Mouse (Mus musculus): ENCODE measurements around the gene Nfe2. TPM values are rescaled to one million over a fixed set of nuclear protein-coding genes. Genes with fewer than 3 reads are reported as not detected.
A peak's percentile ranks its signal among the peaks of the same experiment; 100 is the strongest.

Gene Nfe2
- 0.99 and 3.2 TPM in 2 replicates for total RNA-seq (2014; rRNA removed)
- 0.26 and 0.32 TPM in 2 replicates for polyA plus RNA-seq (2015; fragmentation: Nextera tagmentation; extraction: Ambion mirVana)

DNA sequence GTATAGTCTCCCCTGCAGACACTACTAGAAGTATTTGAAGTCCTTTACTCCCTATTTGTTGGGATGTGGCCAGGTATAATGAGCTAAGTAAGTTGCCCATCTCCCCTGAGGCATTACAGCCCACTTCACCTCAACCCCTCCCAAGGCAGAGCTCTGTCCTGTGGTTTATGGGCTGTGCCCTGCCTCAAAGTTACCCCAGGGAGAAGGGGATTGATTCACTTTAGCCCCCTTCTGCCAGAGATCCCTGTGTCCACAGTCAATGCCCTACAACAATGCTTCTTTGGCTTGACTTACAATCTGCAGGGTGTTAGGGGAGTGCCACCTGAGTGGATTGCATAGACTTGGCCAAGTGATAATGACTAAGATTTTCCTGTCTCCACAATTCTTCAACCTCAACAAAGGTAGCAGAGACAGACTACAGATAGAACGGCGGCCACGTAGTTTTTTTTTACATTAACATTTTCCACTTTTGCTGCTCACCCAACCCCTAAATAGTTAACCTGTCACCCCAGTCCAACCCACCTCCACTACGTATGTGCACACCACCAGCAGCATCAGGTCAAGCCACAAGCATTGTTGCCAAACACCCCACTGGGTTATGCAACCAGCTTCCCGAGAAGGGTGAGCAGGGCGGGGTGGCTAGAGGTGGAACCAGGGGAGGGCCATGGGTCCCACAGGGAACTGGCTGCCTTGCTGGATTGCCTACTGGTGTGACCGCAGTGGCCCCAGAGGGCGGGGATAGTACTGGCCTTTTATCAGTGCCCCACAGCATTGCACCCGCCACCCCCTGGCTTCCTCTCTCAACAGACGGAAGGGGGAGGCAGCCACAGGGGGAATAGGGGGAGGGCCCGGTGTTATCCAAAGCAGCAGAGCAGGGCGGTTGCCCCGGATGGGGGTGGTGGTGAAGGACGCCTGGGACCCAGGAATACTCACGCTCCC is at the start of gene Nfe2:
TSS of gene Nfe2 (minus strand) at position 614 of the 939 bp plus-strand sequence.
- H3K27ac ChIP-seq (ENCODE audit: low read depth, low read length) = no peak within 1 kb of the TSS
- no peak for ATAC-seq (ENCODE audit: low FRiP score)
- no peaks in the 10 kb centered on the region for H3K4me1 ChIP-seq (ENCODE audit: insufficient read depth, low read length)
- no peaks in the 10 kb centered on the region for H3K36me3 ChIP-seq (ENCODE audit: insufficient read depth, low read length)
- no peak for DNase-seq (ENCODE audit: low spot score)
- TF ChIP-seq CTCF (IDR thresholded peaks at IDR 0.05) = no peak
- no peak within 1 kb of the TSS for H3K9ac ChIP-seq (replicated peaks; ENCODE audit: low read length, poor library complexity, severe bottlenecking)
- peaks cover 3% of the 10 kb centered on the region for H3K27me3 ChIP-seq (ENCODE audit: insufficient read depth, low read length)
- H3K4me2 ChIP-seq (ENCODE audit: low read depth, low read length, poor library complexity, severe bottlenecking) = peak within 1 kb of the TSS; percentile 7; the same call in 1 of the 2 replicates
- WGBS = 15% methylated on average over 15 of the region's 15 CpGs
- no peaks in the 10 kb centered on the region for H3K9me3 ChIP-seq (ENCODE audit: low read length)
- H3K4me3 ChIP-seq (ENCODE audit: low read depth, low read length) = no peak within 1 kb of the TSS

DNA sequence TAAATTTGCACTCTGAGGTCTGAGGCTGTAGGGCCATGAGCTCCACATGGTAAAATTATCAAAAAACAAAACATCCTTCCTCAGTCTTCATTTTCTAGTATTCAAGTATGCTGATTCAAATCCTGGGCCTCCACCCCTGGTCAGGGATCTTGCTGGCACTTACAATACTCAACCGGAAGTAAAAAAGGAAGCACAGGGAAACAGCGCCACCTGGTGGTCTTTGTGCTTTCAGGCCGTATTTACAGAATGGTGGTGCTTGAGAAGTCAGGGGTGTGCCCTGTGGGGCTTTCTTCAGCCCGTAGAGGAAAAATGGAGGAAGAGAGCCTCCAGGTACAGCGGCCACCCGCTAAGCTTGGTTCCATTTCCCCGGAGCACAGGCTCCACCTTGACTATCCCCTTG is 48.9 kb upstream of the Nfe2 start:
- H3K27ac ChIP-seq (ENCODE audit: low read depth, low read length) = peak overlapping the region; percentile 64
- H3K9ac ChIP-seq (replicated peaks; ENCODE audit: low read length, poor library complexity, severe bottlenecking) = peak overlapping the region; percentile 51; the same call in 1 of the 2 replicates
- no peaks in the 10 kb centered on the region for H3K27me3 ChIP-seq (ENCODE audit: insufficient read depth, low read length)
- no peaks in the 10 kb centered on the region for H3K36me3 ChIP-seq (ENCODE audit: insufficient read depth, low read length)
- 2% methylated on average over 7 of the region's 7 CpGs for WGBS
- no peaks in the 10 kb centered on the region for H3K9me3 ChIP-seq (ENCODE audit: low read length)
- TF ChIP-seq CTCF (IDR thresholded peaks at IDR 0.05) = peak; percentile 99
- ATAC-seq (ENCODE audit: low FRiP score) (no peak), DNase-seq (ENCODE audit: low spot score) (peak; percentile 97)
- H3K4me2 ChIP-seq (ENCODE audit: low read depth, low read length, poor library complexity, severe bottlenecking) = no peak overlapping the region; the same call in 1 of the 2 replicates
- H3K4me1 ChIP-seq (ENCODE audit: insufficient read depth, low read length) = peaks cover 26% of the 10 kb centered on the region
- no peak overlapping the region for H3K4me3 ChIP-seq (ENCODE audit: low read depth, low read length)

DNA sequence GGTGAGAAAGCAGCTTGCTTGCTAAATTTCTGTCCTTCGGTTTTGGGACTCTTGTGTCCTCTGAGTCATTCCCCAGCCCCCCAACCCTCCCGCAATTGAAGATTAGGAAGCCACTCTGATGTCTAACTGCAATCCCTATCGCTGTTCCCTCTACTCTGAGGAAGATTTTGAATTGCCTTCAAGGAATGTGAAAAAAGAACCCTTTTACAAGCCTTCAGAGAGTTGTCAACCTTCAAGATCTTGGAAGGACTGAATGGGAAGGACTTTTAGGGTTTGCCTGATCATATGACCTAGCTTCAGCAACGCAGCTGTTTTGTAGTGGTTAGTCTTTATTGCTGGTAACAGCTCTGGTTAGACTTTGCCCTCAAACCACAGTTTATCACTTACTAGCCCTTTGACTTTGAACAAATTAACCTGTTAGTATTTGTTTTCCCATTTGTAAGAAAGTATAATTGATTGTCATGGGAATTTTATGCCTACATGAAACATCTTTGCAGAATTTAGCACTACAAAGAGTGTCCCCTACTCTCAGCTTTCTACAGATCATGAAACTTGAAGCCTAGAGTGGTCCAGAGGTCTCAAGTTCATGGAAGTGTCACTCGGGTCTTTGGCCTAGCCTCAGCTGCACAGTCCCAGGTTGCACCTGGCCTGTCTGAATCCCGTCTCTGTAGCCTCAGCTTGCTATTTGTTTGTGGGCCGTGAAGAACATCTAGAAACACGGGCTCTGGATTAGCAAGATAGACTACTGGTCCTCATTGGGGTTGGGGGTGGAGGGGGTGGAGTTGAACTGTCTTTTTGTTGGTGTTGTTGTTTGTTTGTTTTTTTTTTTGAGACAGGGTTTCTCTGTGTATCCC is 47.8 kb upstream of the Nfe2 start:
- Histone ChIP-seq H3K9me3 (ENCODE audit: low read length) (no peaks in the 10 kb centered on the region), H3K4me2 (ENCODE audit: low read depth, low read length, poor library complexity, severe bottlenecking) (peak overlapping the region; percentile 64), H3K36me3 (ENCODE audit: insufficient read depth, low read length) (no peaks in the 10 kb centered on the region), H3K27ac (ENCODE audit: low read depth, low read length) (peak overlapping the region; percentile 93), H3K27me3 (ENCODE audit: insufficient read depth, low read length) (no peaks in the 10 kb centered on the region), H3K9ac (replicated peaks; ENCODE audit: low read length, poor library complexity, severe bottlenecking) (peak overlapping the region; percentile 60), H3K4me1 (ENCODE audit: insufficient read depth, low read length) (peaks cover 35% of the 10 kb centered on the region), H3K4me3 (ENCODE audit: low read depth, low read length) (peak overlapping the region; percentile 42)
- WGBS = 28% methylated on average over 8 of the region's 8 CpGs
- no peak for DNase-seq (ENCODE audit: low spot score)
- TF ChIP-seq CTCF (IDR thresholded peaks at IDR 0.05) = no peak
- peak; percentile 5; the same call in 1 of the 2 replicates for ATAC-seq (ENCODE audit: low FRiP score)

DNA sequence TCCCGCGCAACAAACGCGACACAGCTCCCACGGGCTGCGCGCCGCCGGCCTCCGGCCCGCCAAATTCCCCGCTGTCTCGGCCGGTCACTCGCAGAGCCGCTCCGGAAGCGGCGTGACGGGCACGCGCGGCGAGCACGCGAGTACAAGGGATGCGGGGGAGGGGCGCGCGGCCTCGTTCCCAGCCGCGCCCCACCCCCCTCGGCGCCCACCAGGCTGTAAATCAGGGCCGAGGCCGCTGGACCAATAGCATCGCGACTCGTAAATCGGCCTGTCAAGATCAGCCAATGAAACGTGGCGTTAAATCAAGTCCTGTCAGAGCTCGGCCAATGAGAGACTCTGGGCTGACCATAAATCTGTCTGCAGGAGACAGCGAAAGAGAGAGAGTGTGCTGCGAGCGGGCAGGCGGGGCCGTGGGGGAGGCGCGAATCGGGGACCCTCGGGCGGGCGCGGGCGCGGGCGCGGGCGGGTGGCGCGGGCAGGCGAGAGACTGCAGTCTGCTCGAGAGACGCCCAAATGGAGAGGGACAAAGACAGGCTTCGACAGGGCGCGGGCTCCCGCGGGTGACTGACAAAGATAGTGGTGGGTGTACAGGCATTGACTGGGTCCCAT is 47.0 kb upstream of the Nfe2 start:
- Histone ChIP-seq H3K9ac (replicated peaks; ENCODE audit: low read length, poor library complexity, severe bottlenecking) (peak overlapping the region; percentile 67), H3K9me3 (ENCODE audit: low read length) (no peaks in the 10 kb centered on the region), H3K36me3 (ENCODE audit: insufficient read depth, low read length) (no peaks in the 10 kb centered on the region), H3K27ac (ENCODE audit: low read depth, low read length) (peak overlapping the region; percentile 94), H3K4me3 (ENCODE audit: low read depth, low read length) (peak overlapping the region; percentile 42), H3K4me2 (ENCODE audit: low read depth, low read length, poor library complexity, severe bottlenecking) (peak overlapping the region; percentile 77), H3K4me1 (ENCODE audit: insufficient read depth, low read length) (peaks cover 43% of the 10 kb centered on the region), H3K27me3 (ENCODE audit: insufficient read depth, low read length) (no peaks in the 10 kb centered on the region)
- WGBS = under 1% methylated on average over 64 of the region's 71 CpGs
- ATAC-seq (ENCODE audit: low FRiP score) (peak; percentile 96), DNase-seq (ENCODE audit: low spot score) (peak; percentile 100)
- peak; percentile 7; the same call in 1 of the 2 replicates for TF ChIP-seq CTCF (IDR thresholded peaks at IDR 0.05)

DNA sequence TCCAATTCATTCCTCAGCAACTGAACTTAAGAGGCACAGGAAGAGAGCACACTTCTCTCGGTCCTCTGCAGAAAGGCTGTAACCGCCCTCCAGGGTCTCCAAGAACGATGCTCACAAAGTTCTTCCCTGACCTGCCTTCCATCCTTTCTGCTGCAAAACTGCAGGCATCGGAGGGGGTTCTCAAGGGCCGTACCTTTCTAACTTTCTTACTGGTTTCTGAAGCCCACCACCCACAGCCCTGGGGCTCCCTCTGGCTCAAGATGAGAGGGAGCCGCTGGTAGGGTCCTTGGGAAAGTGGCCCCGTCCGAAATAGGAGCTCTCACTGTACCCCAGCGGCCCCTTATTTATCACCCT is 46.4 kb upstream of the Nfe2 start:
- peak overlapping the region; percentile 42 for H3K4me3 ChIP-seq (ENCODE audit: low read depth, low read length)
- peak overlapping the region; percentile 67 for H3K9ac ChIP-seq (replicated peaks; ENCODE audit: low read length, poor library complexity, severe bottlenecking)
- WGBS = under 1% methylated on average over 9 of the region's 9 CpGs
- H3K9me3 ChIP-seq (ENCODE audit: low read length) = no peaks in the 10 kb centered on the region
- H3K27ac ChIP-seq (ENCODE audit: low read depth, low read length) = peak overlapping the region; percentile 94
- peak overlapping the region; percentile 77 for H3K4me2 ChIP-seq (ENCODE audit: low read depth, low read length, poor library complexity, severe bottlenecking)
- H3K4me1 ChIP-seq (ENCODE audit: insufficient read depth, low read length) = peaks cover 47% of the 10 kb centered on the region
- TF ChIP-seq CTCF (IDR thresholded peaks at IDR 0.05) = no peak
- DNase-seq (ENCODE audit: low spot score) (no peak), ATAC-seq (ENCODE audit: low FRiP score) (no peak)
- no peaks in the 10 kb centered on the region for H3K27me3 ChIP-seq (ENCODE audit: insufficient read depth, low read length)
- H3K36me3 ChIP-seq (ENCODE audit: insufficient read depth, low read length) = no peaks in the 10 kb centered on the region
